Mouse (Mus musculus): ENCODE measurements at regions not wholly inside any gene's neighbourhood (a gene's known extent, or its start where the extent isn't known, plus 50 kb on each side); places are given as distances from the start of the nearest gene placed in this dataset.

- TF ChIP-seq CTCF (IDR thresholded peaks at IDR 0.05; ENCODE audit: low read depth, low read length) (no peak), EP300 (IDR thresholded peaks at IDR 0.05; ENCODE audit: insufficient read depth, low read depth, low read length) (no peak), POLR2A (IDR thresholded peaks at IDR 0.05; ENCODE audit: insufficient read depth, low read length) (no peak)
These were observed 250.1 kb upstream of the Gm6657 start for GRCm38 (mm10) chr12:77943960-77944359.
